Comparison of ENCODE assay signal across 17 mouse cellular contexts in genomic region chr1:150681433-150681832, GRCm38 (mm10).
DNase-seq lines count a peak whose midpoint lies in the region; ATAC-seq and TF ChIP-seq lines count a peak whose summit lies in the region.
"Had no signal": no experiment of that assay in that cellular context is flagged by ENCODE, and none has a peak within 500 bp of the region (broad histone marks: within the 10 kb centered on the region; RNA-seq: fewer than 3 reads in every experiment).

No protein-coding gene starts in this region.

- TF ChIP-seq POLR2A in brain, embryonic 14.5 days (IDR thresholded peaks at IDR 0.05; ENCODE audit: borderline replicate concordance, extremely low read depth, insufficient read depth, insufficient read length, poor library complexity, severe bottlenecking), result no peak

- no peak overlapping the region for H3K9ac ChIP-seq in forebrain, embryonic 16.5 days (replicated peaks; ENCODE audit: low read depth, low read length)
- H3K9ac ChIP-seq in forebrain, embryonic 11.5 days (ENCODE audit: low read length), result no peak overlapping the region
- H3K9ac ChIP-seq in limb, embryonic 11.5 days (ENCODE audit: low read length), result no peak overlapping the region
- H3K9ac ChIP-seq: embryonic facial prominence, embryonic 12.5 days; midbrain, embryonic 12.5 days had no signal

- H3K27me3 ChIP-seq in forebrain, embryonic 16.5 days (replicated peaks; ENCODE audit: control insufficient read depth, insufficient read depth, low read length), result no peaks in the 10 kb centered on the region
- no peaks in the 10 kb centered on the region for H3K27me3 ChIP-seq in forebrain, embryonic 11.5 days (ENCODE audit: control insufficient read depth, insufficient read depth, low read length)
- H3K27me3 ChIP-seq in limb, embryonic 11.5 days (ENCODE audit: control insufficient read depth, insufficient read depth, low read length), result no peaks in the 10 kb centered on the region
- H3K27me3 ChIP-seq: embryonic facial prominence, embryonic 12.5 days; midbrain, embryonic 12.5 days had no signal

- 59% methylated on average over 3 of the region's 3 CpGs for WGBS in forebrain, embryonic 16.5 days
- 88% methylated on average over 3 of the region's 3 CpGs for WGBS in forebrain, embryonic 11.5 days
- 82% methylated on average over 3 of the region's 3 CpGs for WGBS in limb, embryonic 11.5 days

- 0 out of 2 replicates have a peak overlapping the region, but pooled peaks have one; percentile 9 for H3K4me2 ChIP-seq in forebrain, embryonic 16.5 days (ENCODE audit: low read length)
- H3K4me2 ChIP-seq in forebrain, embryonic 11.5 days (ENCODE audit: low read depth, low read length, severe bottlenecking), result no peak overlapping the region
- H3K4me2 ChIP-seq in limb, embryonic 11.5 days (ENCODE audit: low read depth, severe bottlenecking), result no peak overlapping the region
- H3K4me2 ChIP-seq: embryonic facial prominence, embryonic 12.5 days; midbrain, embryonic 12.5 days had no signal

- H3K36me3 ChIP-seq in forebrain, embryonic 16.5 days (ENCODE audit: control insufficient read depth, insufficient read depth), result no peaks in the 10 kb centered on the region
- no peaks in the 10 kb centered on the region for H3K36me3 ChIP-seq in forebrain, embryonic 11.5 days (ENCODE audit: control insufficient read depth, insufficient read depth, low read length)
- H3K36me3 ChIP-seq in limb, embryonic 11.5 days (ENCODE audit: control insufficient read depth, insufficient read depth, low read length), result no peaks in the 10 kb centered on the region
- H3K36me3 ChIP-seq: midbrain, embryonic 12.5 days had no signal

- no peak for DNase-seq in forebrain, embryonic 11.5 days (ENCODE audit: low spot score)
- DNase-seq in layer of hippocampus, adult 2 months (ENCODE audit: low spot score in 2 of 2), result peak; percentile 10 to 13
- no peak for DNase-seq in layer of hippocampus, postnatal 25 days (ENCODE audit: extremely low spot score in 1 of 2, low spot score in 1 of 2)
- DNase-seq in brain, embryonic 14.5 days (ENCODE audit: low read depth), result peak; percentile 50
- DNase-seq in limb, embryonic 11.5 days (ENCODE audit: low spot score), result no peak
- DNase-seq in adrenal gland, postnatal 25 days, result no peak
- no peak for DNase-seq in heart, adult 9 months (ENCODE audit: low spot score in 2 of 2)
- DNase-seq: adrenal gland, postnatal 10 days; B cell, adult 2 months; heart, adult 11 months; liver; lung, adult 18-20 months; right cerebral cortex, adult 18-20 months had no signal

- no peak for TF ChIP-seq CTCF in layer of hippocampus, adult 2 months (conservative IDR thresholded peaks at IDR 0.05)
- TF ChIP-seq CTCF in brain, embryonic 14.5 days (IDR thresholded peaks at IDR 0.05; ENCODE audit: borderline replicate concordance, extremely low read depth, insufficient read depth, insufficient read length), result no peak

- no peak overlapping the region for H3K4me3 ChIP-seq in forebrain, embryonic 16.5 days (replicated peaks; ENCODE audit: low read length)
- H3K4me3 ChIP-seq in forebrain, embryonic 11.5 days (ENCODE audit: low read depth, low read length), result no peak overlapping the region
- peak overlapping the region; percentile 50 for H3K4me3 ChIP-seq in layer of hippocampus, adult 2 months
- H3K4me3 ChIP-seq in limb, embryonic 11.5 days (ENCODE audit: low read depth, low read length), result no peak overlapping the region
- H3K4me3 ChIP-seq: embryonic facial prominence, embryonic 12.5 days; midbrain, embryonic 12.5 days had no signal

- H3K27ac ChIP-seq in forebrain, embryonic 16.5 days (ENCODE audit: low read length), result no peak overlapping the region
- no peak overlapping the region for H3K27ac ChIP-seq in forebrain, embryonic 11.5 days (ENCODE audit: low read depth, low read length)
- H3K27ac ChIP-seq in layer of hippocampus, adult 2 months, result peak overlapping the region; percentile 88
- 0 out of 2 replicates have a peak overlapping the region, but pooled peaks have one; percentile 3 for H3K27ac ChIP-seq in limb, embryonic 11.5 days (replicated peaks; ENCODE audit: low read depth, low read length)
- H3K27ac ChIP-seq: midbrain, embryonic 12.5 days had no signal

- peaks cover 3% of the 10 kb centered on the region; the same call in 1 of the 2 replicates for H3K4me1 ChIP-seq in forebrain, embryonic 16.5 days (replicated peaks; ENCODE audit: control insufficient read depth, insufficient read depth, low read length)
- no peaks in the 10 kb centered on the region for H3K4me1 ChIP-seq in forebrain, embryonic 11.5 days (replicated peaks; ENCODE audit: control insufficient read depth, insufficient read depth, low read length)
- H3K4me1 ChIP-seq in limb, embryonic 11.5 days (ENCODE audit: control insufficient read depth, insufficient read depth, low read length), result peaks cover 8% of the 10 kb centered on the region; the same call in 1 of the 2 replicates
- H3K4me1 ChIP-seq: midbrain, embryonic 12.5 days had no signal

- ATAC-seq in forebrain, embryonic 16.5 days, result no peak; the same call in 1 of the 2 replicates
- ATAC-seq in forebrain, embryonic 11.5 days (replicated peaks; ENCODE audit: low FRiP score), result no peak
- no peak for ATAC-seq in limb, embryonic 11.5 days (ENCODE audit: insufficient number of reproducible peaks, low FRiP score, low TSS enrichment, low read depth)
- ATAC-seq: intestine, embryonic 16.5 days had no signal

- no peaks in the 10 kb centered on the region for H3K9me3 ChIP-seq in forebrain, embryonic 16.5 days (ENCODE audit: control insufficient read depth, low read length)
- H3K9me3 ChIP-seq in forebrain, embryonic 11.5 days (ENCODE audit: control insufficient read depth, low read length), result no peaks in the 10 kb centered on the region
- no peaks in the 10 kb centered on the region for H3K9me3 ChIP-seq in limb, embryonic 11.5 days (ENCODE audit: control insufficient read depth, low read length)
- H3K9me3 ChIP-seq: embryonic facial prominence, embryonic 12.5 days; midbrain, embryonic 12.5 days had no signal

Comparison
In these comparisons a context has a peak if more than half of its experiments do, and no peak if none do; other contexts are left out.
1. DNase-seq: peak in layer of hippocampus, adult 2 months (2 of 2) and brain, embryonic 14.5 days (single experiment); none in forebrain, embryonic 11.5 days (single experiment), layer of hippocampus, postnatal 25 days (0 of 2), limb, embryonic 11.5 days (single experiment), adrenal gland, postnatal 25 days (single experiment) and heart, adult 9 months (0 of 2).
2. H3K27ac ChIP-seq: peak in layer of hippocampus, adult 2 months (single experiment) and limb, embryonic 11.5 days (single experiment); none in forebrain, embryonic 16.5 days (single experiment) and forebrain, embryonic 11.5 days (single experiment).